Mouse (Mus musculus) kidney, adult 2 months (tissue): ENCODE data around the gene Nudt21.

Source experiments
- CTCF ChIP-seq: fragments of 200-500 bp; conservative IDR thresholded peaks from 2 replicates; pipeline ENCODE4 v1.5.1; 2011; ENCODE audit warnings: low read depth, mild to moderate bottlenecking, control low read depth, low read length, moderate library complexity, mixed read lengths; ENCODE audit not compliant: insufficient read depth, insufficient read length
- POLR2A ChIP-seq: fragments of 200-500 bp; IDR thresholded peaks from one replicate; pipeline ENCODE4 v1.6.1; 2011; ENCODE audit warnings: low read depth, low read length, control low read depth

GRCm38 (mm10) chr8:94052696-94053095 lies 15.9 kb upstream of the Nudt21 start:
- TF ChIP-seq CTCF, result no peak
- TF ChIP-seq POLR2A, result no peak
